17 mouse cellular contexts compared by ENCODE assay signal in genomic region chr12:65007725-65008124, GRCm38 (mm10).
"Had no signal": no experiment of that assay in that cellular context is flagged by ENCODE, and none has a peak within 500 bp of the region (broad histone marks: within the 10 kb centered on the region; RNA-seq: fewer than 3 reads in every experiment).

No protein-coding gene starts in this region.

- H3K27me3 ChIP-seq: neural tube, embryonic 12.5 days; neural tube, embryonic 13.5 days; neural tube, embryonic 15.5 days; stomach, embryonic 15.5 days had no signal

- DNase-seq: retina, postnatal 1 day; right cerebral cortex, adult 18-20 months; right cerebral cortex, postnatal 14 days; right cerebral cortex, postnatal 25 days; right cerebral cortex, postnatal 4 days; spleen, adult 18-20 months; thymus, adult 18-20 months; thymus, adult 2 months; thymus, postnatal 14 days; thymus, postnatal 25 days; thymus, postnatal 36 days; thymus, postnatal 4 days had no signal

- H3K4me3 ChIP-seq: neural tube, embryonic 12.5 days; neural tube, embryonic 13.5 days; neural tube, embryonic 15.5 days; stomach, embryonic 15.5 days had no signal

- H3K27ac ChIP-seq: neural tube, embryonic 12.5 days; neural tube, embryonic 13.5 days; neural tube, embryonic 15.5 days; stomach, embryonic 15.5 days; stomach, postnatal 0 days had no signal

- H3K4me1 ChIP-seq: neural tube, embryonic 12.5 days; neural tube, embryonic 13.5 days; neural tube, embryonic 15.5 days; stomach, embryonic 15.5 days had no signal

- H3K9me3 ChIP-seq: neural tube, embryonic 12.5 days; neural tube, embryonic 13.5 days; neural tube, embryonic 15.5 days; stomach, embryonic 15.5 days had no signal

- H3K9ac ChIP-seq: neural tube, embryonic 12.5 days; neural tube, embryonic 13.5 days; neural tube, embryonic 15.5 days; stomach, embryonic 15.5 days had no signal
